1 mouse cellular context compared by ENCODE assay signal in the genomic region with DNA sequence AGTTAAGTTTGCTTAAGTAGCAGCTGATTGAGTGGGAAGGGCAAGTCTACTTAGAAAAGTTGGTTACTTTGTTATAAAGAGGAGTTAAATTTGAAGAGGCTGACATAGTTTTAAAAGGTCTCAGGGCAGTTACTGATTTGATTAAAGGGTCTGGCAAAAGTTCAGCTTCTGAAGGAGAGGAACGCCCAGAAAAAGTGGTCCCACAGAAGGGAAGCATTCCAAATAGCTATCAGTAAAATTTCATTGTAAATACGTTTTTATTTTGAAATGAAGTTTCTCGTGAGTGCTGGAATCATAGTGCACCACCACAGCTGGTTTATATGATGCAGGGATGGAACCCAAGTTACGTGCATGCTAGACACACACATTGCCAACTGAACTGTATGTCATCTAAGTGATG.
TF ChIP-seq lines count a peak whose summit lies in the region.

No protein-coding gene starts in this region.

TF ChIP-seq in MEL, 35 proteins besides CTCF, POLR2A, EP300 and RAD21:
- no peak for TF ChIP-seq ZKSCAN1 (IDR thresholded peaks at IDR 0.05; ENCODE audit: low read depth, low read length)
- peak; percentile 70 for TF ChIP-seq POLR2AphosphoS2 (IDR thresholded peaks at IDR 0.05; ENCODE audit: low read length)
